Mouse (Mus musculus): ENCODE measurements around the gene Kctd18. TPM values are rescaled to one million over a fixed set of nuclear protein-coding genes. Genes with fewer than 3 reads are reported as not detected.
A peak's percentile ranks its signal among the peaks of the same experiment; 100 is the strongest.
"Not testable (repeated sequence)": the region's sequence is repeated elsewhere in the genome, so short reads cannot be mapped to it uniquely, and the experiment has no call there.

Kctd18 gene
- 1 to 10 TPM; 6.5 to 8.6 TPM for total RNA-seq (2021)

GRCm38 (mm10) chr1:58018856-58019255 is at the start of gene Kctd18:
Gene Kctd18, minus strand, starts transcription at chr1:58018956.
- no peak for DNase-seq (ENCODE audit: low spot score)
- intact Hi-C loops (cut with DNase I) = no loop called here

- DNase-seq (ENCODE audit: low spot score) = no peak
Observed at GRCm38 (mm10) chr1:58065606-58066005, 46.9 kb upstream of the Kctd18 start.

GRCm38 (mm10) chr1:58065151-58065550 is 46.4 kb upstream of the Kctd18 start:
- no peak for DNase-seq (ENCODE audit: low spot score)
- intact Hi-C loops (cut with DNase I) = no loop called here

More at GRCm38 (mm10) chr1:58065606-58066005, 46.9 kb upstream of the Kctd18 start:
- intact Hi-C loops (cut with DNase I) = no loop called here

GRCm38 (mm10) chr1:58062131-58062530 is 43.4 kb upstream of the Kctd18 start:
- intact Hi-C loops (cut with DNase I) = no loop called here
- no peak for DNase-seq (ENCODE audit: low spot score)

GRCm38 (mm10) chr1:58058846-58059245 is 40.1 kb upstream of the Kctd18 start:
- intact Hi-C loops (cut with DNase I) = no loop called here
- DNase-seq (ENCODE audit: low spot score) = no peak

- intact Hi-C loops (cut with DNase I) = no loop called here
- DNase-seq (ENCODE audit: low spot score) = peak; percentile 15
Observed at GRCm38 (mm10) chr1:58056939-58057338, 38.2 kb upstream of the Kctd18 start.

- DNase-seq (ENCODE audit: low spot score) = no peak
- intact Hi-C loops (cut with DNase I) = no loop called here
Observed at GRCm38 (mm10) chr1:58056074-58056807, 37.5 kb upstream of the Kctd18 start.

GRCm38 (mm10) chr1:58055598-58055997 is 36.8 kb upstream of the Kctd18 start:
- intact Hi-C loops (cut with DNase I) = no loop called here
- no peak for DNase-seq (ENCODE audit: low spot score)

GRCm38 (mm10) chr1:58049126-58049525 is 30.4 kb upstream of the Kctd18 start:
- intact Hi-C loops (cut with DNase I) = no loop called here
- no peak for DNase-seq (ENCODE audit: low spot score)

- no peak for DNase-seq (ENCODE audit: low spot score)
- intact Hi-C loops (cut with DNase I) = no loop called here
Observed at GRCm38 (mm10) chr1:58046721-58047290, 28.1 kb upstream of the Kctd18 start.

- intact Hi-C loops (cut with DNase I) = no loop called here
- DNase-seq (ENCODE audit: low spot score) = no peak
Observed at GRCm38 (mm10) chr1:58045546-58045945, 26.8 kb upstream of the Kctd18 start.

GRCm38 (mm10) chr1:58045076-58045475 is 26.3 kb upstream of the Kctd18 start:
- intact Hi-C loops (cut with DNase I) = no loop called here
- no peak for DNase-seq (ENCODE audit: low spot score)

GRCm38 (mm10) chr1:58037306-58037705 is 18.6 kb upstream of the Kctd18 start:
- DNase-seq (ENCODE audit: low spot score); intact Hi-C loops (cut with DNase I): not testable (repeated sequence)

GRCm38 (mm10) chr1:58031160-58031769 is 12.5 kb upstream of the Kctd18 start:
- intact Hi-C loops (cut with DNase I) = loop anchor here (2.0 kb wide), 1 partner anchor 602 kb away; no protein-coding TSS in a partner anchor
- no peak for DNase-seq (ENCODE audit: low spot score)

GRCm38 (mm10) chr1:58030156-58030871 is 11.6 kb upstream of the Kctd18 start:
- intact Hi-C loops (cut with DNase I) = loop anchor here (2.0 kb wide), 1 partner anchor 602 kb away; no protein-coding TSS in a partner anchor
- DNase-seq (ENCODE audit: low spot score) = peak; percentile 81

- DNase-seq (ENCODE audit: low spot score) = peak; percentile 71
- intact Hi-C loops (cut with DNase I) = loop anchor here (2.0 kb wide), 1 partner anchor 601 kb away; no protein-coding TSS in a partner anchor
Observed at GRCm38 (mm10) chr1:58029636-58030117, 10.9 kb upstream of the Kctd18 start, which contains the start of gene Aox1. Gene Aox1, plus strand, starts transcription at chr1:58029931.

- no peak for DNase-seq (ENCODE audit: low spot score)
- intact Hi-C loops (cut with DNase I) = no loop called here
Observed at GRCm38 (mm10) chr1:58027707-58028106, 9.0 kb upstream of the Kctd18 start.

GRCm38 (mm10) chr1:58006388-58006787 is 12.4 kb downstream of the Kctd18 start:
- intact Hi-C loops (cut with DNase I) = not testable (repeated sequence)

GRCm38 (mm10) chr1:57998146-57998545 is 20.6 kb downstream of the Kctd18 start:
- no peak for DNase-seq (ENCODE audit: low spot score)
- intact Hi-C loops (cut with DNase I) = no loop called here

More at GRCm38 (mm10) chr1:58006388-58006787, 12.4 kb downstream of the Kctd18 start:
- not testable (repeated sequence) for DNase-seq (ENCODE audit: low spot score)

GRCm38 (mm10) chr1:57996133-57996615 is 22.6 kb downstream of the Kctd18 start:
- intact Hi-C loops (cut with DNase I) = loop anchor here (2.0 kb wide), 1 partner anchor 25 kb away; no protein-coding TSS in a partner anchor
- DNase-seq (ENCODE audit: low spot score) = no peak

Measured in heart, postnatal 25 days (tissue).